Mouse (Mus musculus) embryonic stem cell, embryonic (primary cell): Measurements from ENCODE around the gene Dnah5.
"Not testable (repeated sequence)": the region's sequence is repeated elsewhere in the genome, so short reads cannot be mapped to it uniquely, and the experiment has no call there.

Experiments used
- CTCF ChIA-PET, 4 experiments: fragments of 300-600 bp in 2 of 4; fragments of 350-600 bp in 2 of 4; sonication (Branson Sonifier 250); formaldehyde crosslinking; loops; one replicate each; lab custom pipeline; 2022; ENCODE audit warnings: inconsistent platforms in 2 of 4; lab: Charles Lee
- POLR2A ChIA-PET, 4 experiments: fragments of 300-600 bp in 2 of 4; fragments of 350-600 bp in 2 of 4; sonication (Branson Sonifier 250); formaldehyde crosslinking; loops; one replicate each; lab custom pipeline; 2022; ENCODE audit warnings: antibody characterized with exemption in 4 of 4, inconsistent platforms in 1 of 4; lab: Charles Lee

The Dnah5 gene

GRCm38 (mm10) chr15:28213057-28213456 is 9.5 kb downstream of the Dnah5 start:
- CTCF ChIA-PET, result no interaction called here
- POLR2A ChIA-PET, result interaction anchor here in 1 of 4 experiments (0.7 kb wide), 1 partner anchor 835 kb away, joined by 7 read pairs; no protein-coding TSS in a partner anchor

- POLR2A ChIA-PET, result no interaction called here
- CTCF ChIA-PET, result no interaction called here
These were observed 12.8 kb downstream of the Dnah5 start for GRCm38 (mm10) chr15:28216358-28216757.

- ChIA-PET CTCF (interaction anchor here in 2 of 4 experiments (0.5 to 0.7 kb wide), 2 partner anchors 228 to 297 kb away, joined by 3 read pairs; no protein-coding TSS in a partner anchor), POLR2A (no interaction called here)
These were observed 23.8 kb downstream of the Dnah5 start for GRCm38 (mm10) chr15:28227316-28227715.

- POLR2A ChIA-PET, result no interaction called here
- CTCF ChIA-PET, result interaction anchor here in 1 of 4 experiments (0.7 kb wide), 1 partner anchor 636 kb away, joined by 3 read pairs; no protein-coding TSS in a partner anchor
These were observed 56.7 kb downstream of the Dnah5 start for GRCm38 (mm10) chr15:28260250-28260649.

GRCm38 (mm10) chr15:28299438-28299837 is 95.9 kb downstream of the Dnah5 start:
- POLR2A ChIA-PET, result no interaction called here
- CTCF ChIA-PET, result no interaction called here

- POLR2A ChIA-PET, result no interaction called here
- CTCF ChIA-PET, result no interaction called here
These were observed 103.6 kb downstream of the Dnah5 start for GRCm38 (mm10) chr15:28307131-28307530.

- POLR2A ChIA-PET, result no interaction called here
- CTCF ChIA-PET, result no interaction called here
These were observed 104.3 kb downstream of the Dnah5 start for GRCm38 (mm10) chr15:28307884-28308283.

GRCm38 (mm10) chr15:28310516-28310915 is 107.0 kb downstream of the Dnah5 start:
- POLR2A ChIA-PET, result no interaction called here
- CTCF ChIA-PET, result no interaction called here

- CTCF ChIA-PET, result interaction anchor here in 1 of 4 experiments (0.6 kb wide), 1 partner anchor 132 kb away, joined by 3 read pairs; no protein-coding TSS in a partner anchor
- POLR2A ChIA-PET, result no interaction called here
These were observed 109.9 kb downstream of the Dnah5 start for GRCm38 (mm10) chr15:28313451-28313850.

- ChIA-PET CTCF (interaction anchor here in 3 of 4 experiments (0.6 to 1.0 kb wide), 3 partner anchors 134 to 1711 kb away, joined by 3 read pairs; no protein-coding TSS in a partner anchor), POLR2A (no interaction called here)
These were observed 112.4 kb downstream of the Dnah5 start for GRCm38 (mm10) chr15:28315812-28316528.

GRCm38 (mm10) chr15:28322533-28322932 is 119.0 kb downstream of the Dnah5 start:
- ChIA-PET CTCF (interaction anchor here in 1 of 4 experiments (0.7 kb wide), 1 partner anchor 637 kb away, joined by 6 read pairs; no protein-coding TSS in a partner anchor), POLR2A (no interaction called here)

- ChIA-PET POLR2A (no interaction called here), CTCF (interaction anchor here in 1 of 4 experiments (0.6 kb wide), 1 partner anchor 677 kb away, joined by 7 read pairs; no protein-coding TSS in a partner anchor)
These were observed 123.4 kb downstream of the Dnah5 start for GRCm38 (mm10) chr15:28326985-28327384.

- ChIA-PET POLR2A (no interaction called here), CTCF (no interaction called here)
These were observed 123.9 kb downstream of the Dnah5 start for GRCm38 (mm10) chr15:28327441-28327840.

- CTCF ChIA-PET, result no interaction called here
- POLR2A ChIA-PET, result no interaction called here
These were observed 137.6 kb downstream of the Dnah5 start for GRCm38 (mm10) chr15:28341151-28341550.

GRCm38 (mm10) chr15:28367561-28367960 is 164.0 kb downstream of the Dnah5 start:
- ChIA-PET POLR2A (no interaction called here), CTCF (no interaction called here)

GRCm38 (mm10) chr15:28370431-28370830 is 166.9 kb downstream of the Dnah5 start:
- CTCF ChIA-PET, result no interaction called here
- POLR2A ChIA-PET, result no interaction called here

GRCm38 (mm10) chr15:28371506-28371905 is 168.0 kb downstream of the Dnah5 start:
- POLR2A ChIA-PET, result no interaction called here
- CTCF ChIA-PET, result no interaction called here

- ChIA-PET POLR2A (interaction anchor here in 1 of 4 experiments (0.5 kb wide), 1 partner anchor 15 kb away, joined by 5 read pairs; no protein-coding TSS in a partner anchor), CTCF (no interaction called here)
These were observed 170.8 kb downstream of the Dnah5 start for GRCm38 (mm10) chr15:28374394-28374793.

GRCm38 (mm10) chr15:28380909-28381308 is 177.4 kb downstream of the Dnah5 start:
- POLR2A ChIA-PET, result no interaction called here
- CTCF ChIA-PET, result no interaction called here

GRCm38 (mm10) chr15:28393723-28394122 is 190.2 kb downstream of the Dnah5 start:
- CTCF ChIA-PET, POLR2A ChIA-PET: not testable (repeated sequence)

GRCm38 (mm10) chr15:28395481-28395880 is 191.9 kb downstream of the Dnah5 start:
- ChIA-PET CTCF (no interaction called here), POLR2A (no interaction called here)
